Mouse (Mus musculus): ENCODE data around the gene Grm3. TPM values are rescaled to one million over a fixed set of nuclear protein-coding genes. Genes with fewer than 3 reads are reported as not detected.

Grm3 gene
- polyA plus RNA-seq, 1 experiment from 2014 or later = 17.8 TPM

GRCm38 (mm10) chr5:9449570-9449969 lies 275.4 kb downstream of the Grm3 start:
- ATAC-seq = no peak
- no peaks in the 10 kb centered on the region for H3K4me1 ChIP-seq (replicated peaks)
- no peaks in the 10 kb centered on the region for H3K36me3 ChIP-seq
- H3K27me3 ChIP-seq = no peaks in the 10 kb centered on the region
- no peak overlapping the region for H3K27ac ChIP-seq
- H3K4me3 ChIP-seq (replicated peaks) = no peak overlapping the region
- no peaks in the 10 kb centered on the region for H3K9me3 ChIP-seq
- H3K9ac ChIP-seq (replicated peaks) = no peak overlapping the region
- 48% methylated on average over 5 of the region's 5 CpGs for WGBS
- no peak overlapping the region for H3K4me2 ChIP-seq (replicated peaks)

- H3K36me3 ChIP-seq = no peaks in the 10 kb centered on the region
- H3K4me3 ChIP-seq (replicated peaks) = no peak overlapping the region
- H3K4me2 ChIP-seq (replicated peaks) = no peak overlapping the region
- H3K9me3 ChIP-seq = no peaks in the 10 kb centered on the region
- ATAC-seq = no peak
- H3K4me1 ChIP-seq (replicated peaks) = no peaks in the 10 kb centered on the region
- no peak overlapping the region for H3K9ac ChIP-seq (replicated peaks)
- 91% methylated on average over 6 of the region's 6 CpGs for WGBS
- H3K27me3 ChIP-seq = no peaks in the 10 kb centered on the region
- H3K27ac ChIP-seq = no peak overlapping the region
Measured at GRCm38 (mm10) chr5:9448931-9449330, 276.0 kb downstream of the Grm3 start.

GRCm38 (mm10) chr5:9446146-9446545 lies 278.8 kb downstream of the Grm3 start:
- Histone ChIP-seq H3K36me3 (no peaks in the 10 kb centered on the region), H3K27me3 (no peaks in the 10 kb centered on the region), H3K9ac (replicated peaks) (no peak overlapping the region), H3K9me3 (no peaks in the 10 kb centered on the region), H3K4me3 (replicated peaks) (no peak overlapping the region), H3K27ac (no peak overlapping the region), H3K4me1 (replicated peaks) (no peaks in the 10 kb centered on the region), H3K4me2 (replicated peaks) (no peak overlapping the region)
- ATAC-seq = no peak
- WGBS = 18% methylated on average over 1 of the region's 1 CpGs

Data from midbrain, embryonic 13.5 days (tissue).